Mouse (Mus musculus) layer of hippocampus, adult 8-10 months (tissue): ENCODE results near the gene Slc11a2. TPM values are rescaled to one million over a fixed set of nuclear protein-coding genes. Genes with fewer than 3 reads are reported as not detected.
"Not testable (repeated sequence)": the region's sequence is repeated elsewhere in the genome, so short reads cannot be mapped to it uniquely, and the experiment has no call there.

Experiments
- DNase-seq, 2 experiments: peaks; one replicate each; pipeline ENCODE4 v3.0.0; 2022; ENCODE audit warnings: low spot score in 2 of 2
- total RNA-seq, 4 experiments: library from RNA; stranded (reverse); gene quantifications; 2 replicates each; pipeline ENCODE4 v1.2.4; 2022

The Slc11a2 gene
- total RNA-seq, 4 experiments from 2014 or later: 54.1 to 68.5 (median 60.4) TPM

DNA sequence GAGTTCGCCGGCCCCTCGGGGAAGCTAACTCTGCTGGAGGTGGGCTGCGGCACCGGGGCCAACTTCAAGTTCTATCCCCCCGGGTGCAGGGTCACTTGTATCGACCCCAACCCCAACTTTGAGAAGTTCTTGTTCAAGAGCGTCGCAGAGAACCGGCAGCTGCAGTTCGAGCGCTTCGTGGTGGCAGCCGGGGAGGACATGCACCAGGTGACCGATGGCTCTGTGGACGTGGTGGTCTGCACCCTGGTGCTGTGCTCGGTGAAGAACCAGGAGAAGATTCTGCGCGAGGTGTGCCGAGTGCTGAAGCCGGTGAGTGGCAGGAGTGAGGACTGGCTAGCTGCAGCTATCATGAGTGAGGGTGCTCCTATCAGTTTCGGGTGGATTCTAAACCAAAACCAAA is 71.5 kb downstream of the Slc11a2 start:
- DNase-seq: not testable (repeated sequence)

DNA sequence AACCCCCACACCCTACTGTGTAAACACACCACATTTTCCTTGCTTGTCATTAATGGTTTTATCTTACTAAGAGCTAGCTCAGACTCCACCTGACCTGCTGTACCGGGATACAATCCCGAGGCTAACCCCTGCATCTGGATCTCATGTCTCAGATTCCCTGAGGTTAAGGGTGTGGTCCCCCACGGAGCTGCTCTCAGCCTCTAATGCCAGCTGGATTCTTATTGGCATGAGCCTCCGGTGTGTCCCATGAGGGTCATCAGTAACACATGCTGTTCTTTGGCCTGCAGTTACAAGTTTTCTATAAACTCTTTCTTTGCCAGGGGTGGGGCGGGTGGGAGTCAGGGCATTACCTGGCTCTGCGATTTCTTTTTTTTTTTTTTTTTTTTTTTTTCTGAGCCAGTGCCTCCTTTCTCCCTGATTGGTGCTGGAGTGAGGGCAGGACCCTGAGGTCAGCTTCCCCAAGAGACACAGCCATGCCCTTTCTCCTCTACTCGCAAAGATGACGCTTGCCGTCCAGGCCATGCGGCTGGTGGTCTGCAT is 72.1 kb downstream of the Slc11a2 start, which contains the start of the genes Methig1 and Mettl7a2:
Methig1 (plus strand) TSS at position 439 of the 540 bp plus-strand sequence.
Mettl7a2 (plus strand) TSS at position 490 of the 540 bp plus-strand sequence.
- DNase-seq: no peak

DNA sequence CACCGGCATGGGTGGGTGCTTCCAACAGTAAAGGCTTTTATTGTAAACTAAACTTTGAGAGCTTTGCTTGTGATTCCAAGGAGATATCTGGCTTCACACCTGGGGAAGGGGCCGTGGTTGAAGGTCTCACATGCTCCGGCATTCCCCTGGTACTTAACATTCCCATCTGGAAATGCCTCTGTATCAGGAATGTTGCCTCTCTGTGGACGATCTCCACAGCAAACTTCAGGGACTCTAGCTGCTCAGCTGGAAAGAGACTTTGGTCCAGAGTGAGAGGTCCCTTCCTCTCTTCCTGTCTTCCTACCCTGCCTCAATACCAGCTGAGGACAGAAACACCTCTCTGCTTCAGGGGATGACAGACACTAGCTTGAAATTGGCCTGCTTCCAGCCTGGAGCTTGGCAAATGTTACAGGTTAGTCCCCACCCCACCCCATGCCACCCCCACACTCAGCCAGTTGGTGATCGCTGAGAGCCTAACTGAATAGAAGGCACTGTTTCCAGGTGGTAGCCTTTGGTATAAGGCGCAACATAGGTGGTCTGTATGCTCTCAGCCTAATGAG is 73.3 kb downstream of the Slc11a2 start:
- DNase-seq: no peak

DNA sequence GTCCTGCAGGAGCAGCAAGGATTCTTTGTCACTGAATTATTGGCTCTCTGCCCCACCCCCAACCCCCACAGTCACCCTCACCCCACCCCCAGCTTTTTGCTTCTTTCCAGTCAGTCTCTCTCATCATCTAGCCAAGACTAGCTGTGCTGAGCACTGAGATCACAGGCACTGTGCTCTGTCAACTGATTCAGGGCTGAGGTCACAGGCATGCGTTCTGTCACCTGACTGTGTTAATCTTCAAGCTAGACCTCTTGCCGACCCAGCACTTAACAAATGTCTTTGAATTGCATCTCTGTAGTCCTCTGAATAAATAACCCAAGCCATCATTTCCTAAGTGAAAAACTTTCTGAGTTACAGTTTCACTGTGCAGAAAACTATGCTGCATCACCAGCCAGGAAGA is 75.4 kb downstream of the Slc11a2 start:
- DNase-seq: no peak

DNA sequence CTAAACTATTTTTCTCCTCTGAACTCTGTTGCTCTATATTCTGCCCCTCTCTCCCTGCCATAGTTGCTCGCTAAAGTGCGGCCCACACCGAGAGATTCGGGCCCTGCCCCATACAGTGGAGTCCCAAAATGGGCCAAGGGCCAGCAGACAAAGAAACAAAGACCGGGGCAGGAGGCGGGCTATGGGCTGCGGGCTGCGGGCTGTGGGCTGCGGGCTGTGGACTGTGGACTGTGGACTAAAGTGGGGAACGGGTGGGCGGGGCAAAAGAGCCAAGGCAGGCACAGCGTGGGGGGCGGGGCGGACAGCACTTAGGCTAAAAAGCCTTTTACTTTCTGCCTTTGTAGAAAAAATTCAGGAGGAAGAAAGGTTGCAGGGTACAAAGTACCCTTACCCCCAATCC is 78.1 kb downstream of the Slc11a2 start:
- DNase-seq: no peak

DNA sequence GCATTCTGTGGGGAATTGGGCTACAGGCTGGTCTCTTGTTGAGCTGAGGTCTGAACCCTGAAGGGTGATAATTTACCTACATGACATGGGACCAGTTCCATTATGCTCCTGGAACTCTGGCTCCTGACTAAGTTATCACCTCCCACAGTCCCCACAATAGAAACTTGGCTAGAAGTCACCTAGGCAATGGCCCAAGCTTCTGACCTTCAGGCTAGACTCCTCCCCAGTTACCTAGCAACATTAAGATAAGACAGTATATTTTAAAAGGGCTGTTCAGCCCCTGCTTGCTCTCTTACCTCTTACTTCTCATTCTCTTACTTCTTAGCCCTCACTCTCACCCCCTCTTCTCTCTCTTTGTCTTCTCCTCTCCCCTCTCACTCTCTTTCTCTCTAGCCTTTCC is 79.4 kb downstream of the Slc11a2 start:
- no peak for DNase-seq

- not testable (repeated sequence) for DNase-seq
These were observed 83.4 kb downstream of the Slc11a2 start for GRCm38 (mm10) chr15:100341314-100341980.

Other genes with a start within 250 kb of the Slc11a2 start
- gene Atf1, start 197.3 kb downstream of the Slc11a2 start, total RNA-seq: 10 to 100 TPM; 24.1 to 28.2 (median 25.9) TPM
- not detected for gene Tmprss12, start 144.2 kb downstream of the Slc11a2 start, total RNA-seq
- 10 to 100 TPM; 35.0 to 49.9 (median 40.9) TPM for gene Mettl7a1, start 120.9 kb downstream of the Slc11a2 start, total RNA-seq
- gene Mettl7a3, start 90.1 kb downstream of the Slc11a2 start, total RNA-seq: under 1 TPM in 1 of 4 experiments, not detected in 3; 0.98 TPM
- not detected for gene Methig1, start 71.9 kb downstream of the Slc11a2 start, total RNA-seq
- gene Mettl7a2, start 71.9 kb downstream of the Slc11a2 start, total RNA-seq: 1 to 10 TPM in 2 of 4 experiments, under 1 TPM in 1, not detected in 1; 0.94 to 1.2 (median 1.1) TPM
- gene Higd1c, start 60.5 kb downstream of the Slc11a2 start, total RNA-seq: not detected
- not detected for gene Gm5475, start 2.9 kb downstream of the Slc11a2 start, total RNA-seq
- 10 to 100 TPM; 57.2 to 67.6 (median 62.7) TPM for gene Letmd1, start 44.0 kb upstream of the Slc11a2 start, total RNA-seq
- 10 to 100 TPM; 22.7 to 26.3 (median 24.6) TPM for gene Csrnp2, start 70.4 kb upstream of the Slc11a2 start, total RNA-seq
- 10 to 100 TPM; 31.4 to 41.1 (median 36.5) TPM for gene Tfcp2, start 126.9 kb upstream of the Slc11a2 start, total RNA-seq
- 100 to 1,000 TPM in 3 of 4 experiments, 10 to 100 TPM in 1; 99.4 to 115 (median 109) TPM for gene Pou6f1, start 174.9 kb upstream of the Slc11a2 start, total RNA-seq
- 100 to 1,000 TPM; 106 to 135 (median 115) TPM for gene Dazap2, start 190.3 kb upstream of the Slc11a2 start, total RNA-seq
- 1 to 10 TPM; 1.4 to 4.3 (median 2.7) TPM for gene Smagp, start 211.9 kb upstream of the Slc11a2 start, total RNA-seq
- 10 to 100 TPM in 2 of 4 experiments, 1 to 10 TPM in 2; 4.5 to 15.9 (median 9.7) TPM for gene Bin2, start 244.5 kb upstream of the Slc11a2 start, total RNA-seq